Mouse (Mus musculus): ENCODE results near the gene Nme8. TPM values are rescaled to one million over a fixed set of nuclear protein-coding genes. Genes with fewer than 3 reads are reported as not detected.

Nme8 gene
- total RNA-seq, 1 experiment: not detected

GRCm38 (mm10) chr13:19603719-19604118 lies 93.9 kb downstream of the Nme8 start:
- no peak overlapping the region for H3K27ac ChIP-seq (ENCODE audit: insufficient read depth, low read depth, low read length, poor library complexity, severe bottlenecking)
- H3K9ac ChIP-seq (ENCODE audit: insufficient read depth, low read depth, low read length, poor library complexity, severe bottlenecking): no peak overlapping the region
- H3K4me1 ChIP-seq (ENCODE audit: control insufficient read depth in 2 of 2, insufficient read depth in 2 of 2, low read length in 2 of 2, poor library complexity in 1 of 2): no peaks in the 10 kb centered on the region
- no peaks in the 10 kb centered on the region for H3K36me3 ChIP-seq (ENCODE audit: control insufficient read depth, insufficient read depth, low read length, poor library complexity, severe bottlenecking)
- no peak for DNase-seq (ENCODE audit: low read depth, low spot score)
- TF ChIP-seq HCFC1 (IDR thresholded peaks at IDR 0.05; ENCODE audit: borderline replicate concordance, insufficient read depth, low read length) (no peak), ZNF384 (IDR thresholded peaks at IDR 0.05; ENCODE audit: low read depth, low read length) (no peak), CHD2 (IDR thresholded peaks at IDR 0.05; ENCODE audit: low read depth, low read length) (no peak), ZC3H11A (IDR thresholded peaks at IDR 0.05; ENCODE audit: borderline replicate concordance, low read depth, low read length) (no peak), MAFK (IDR thresholded peaks at IDR 0.05; ENCODE audit: insufficient read depth, low read depth, low read length) (no peak)
- in situ Hi-C loops (cut with MboI; ENCODE audit: low sequenced_read_pairs in 2 of 2, unreplicated experiment in 2 of 2): no loop called here
- no peaks in the 10 kb centered on the region for H3K9me3 ChIP-seq (ENCODE audit: control insufficient read depth, insufficient read depth, low read depth, low read length)
- H3K4me3 ChIP-seq (ENCODE audit: insufficient read depth in 1 of 2, low read depth in 1 of 2, low read length in 2 of 2, poor library complexity in 1 of 2, severe bottlenecking in 1 of 2): no peak overlapping the region

GRCm38 (mm10) chr13:19602531-19602930 lies 95.1 kb downstream of the Nme8 start:
- TF ChIP-seq CHD2 (IDR thresholded peaks at IDR 0.05; ENCODE audit: low read depth, low read length) (no peak), ZNF384 (IDR thresholded peaks at IDR 0.05; ENCODE audit: low read depth, low read length) (no peak), MAFK (IDR thresholded peaks at IDR 0.05; ENCODE audit: insufficient read depth, low read depth, low read length) (no peak), ZC3H11A (IDR thresholded peaks at IDR 0.05; ENCODE audit: borderline replicate concordance, low read depth, low read length) (no peak), HCFC1 (IDR thresholded peaks at IDR 0.05; ENCODE audit: borderline replicate concordance, insufficient read depth, low read length) (no peak)
- in situ Hi-C loops (cut with MboI; ENCODE audit: low sequenced_read_pairs in 2 of 2, unreplicated experiment in 2 of 2): no loop called here
- Histone ChIP-seq H3K9me3 (ENCODE audit: control insufficient read depth, insufficient read depth, low read depth, low read length) (no peaks in the 10 kb centered on the region), H3K36me3 (ENCODE audit: control insufficient read depth, insufficient read depth, low read length, poor library complexity, severe bottlenecking) (no peaks in the 10 kb centered on the region), H3K9ac (ENCODE audit: insufficient read depth, low read depth, low read length, poor library complexity, severe bottlenecking) (no peak overlapping the region), H3K4me1 (ENCODE audit: control insufficient read depth in 2 of 2, insufficient read depth in 2 of 2, low read length in 2 of 2, poor library complexity in 1 of 2) (peaks cover 3% of the 10 kb centered on the region in 2 experiments), H3K27ac (ENCODE audit: insufficient read depth, low read depth, low read length, poor library complexity, severe bottlenecking) (no peak overlapping the region), H3K4me3 (ENCODE audit: insufficient read depth in 1 of 2, low read depth in 1 of 2, low read length in 2 of 2, poor library complexity in 1 of 2, severe bottlenecking in 1 of 2) (no peak overlapping the region)
- DNase-seq (ENCODE audit: low read depth, low spot score): no peak

GRCm38 (mm10) chr13:19599242-19599641 lies 98.4 kb downstream of the Nme8 start:
- in situ Hi-C loops (cut with MboI; ENCODE audit: low sequenced_read_pairs in 2 of 2, unreplicated experiment in 2 of 2): no loop called here
- peaks cover 3 to 7% of the 10 kb centered on the region in 2 experiments for H3K4me1 ChIP-seq (ENCODE audit: control insufficient read depth in 2 of 2, insufficient read depth in 2 of 2, low read length in 2 of 2, poor library complexity in 1 of 2)
- TF ChIP-seq HCFC1 (IDR thresholded peaks at IDR 0.05; ENCODE audit: borderline replicate concordance, insufficient read depth, low read length): no peak
- TF ChIP-seq CHD2 (IDR thresholded peaks at IDR 0.05; ENCODE audit: low read depth, low read length): no peak
- TF ChIP-seq ZC3H11A (IDR thresholded peaks at IDR 0.05; ENCODE audit: borderline replicate concordance, low read depth, low read length): no peak
- TF ChIP-seq MAFK (IDR thresholded peaks at IDR 0.05; ENCODE audit: insufficient read depth, low read depth, low read length): no peak
- no peak for TF ChIP-seq ZNF384 (IDR thresholded peaks at IDR 0.05; ENCODE audit: low read depth, low read length)
- no peak for DNase-seq (ENCODE audit: low read depth, low spot score)
- no peaks in the 10 kb centered on the region; the same call in 1 of the 2 replicates for H3K36me3 ChIP-seq (ENCODE audit: control insufficient read depth, insufficient read depth, low read length, poor library complexity, severe bottlenecking)
- no peaks in the 10 kb centered on the region for H3K9me3 ChIP-seq (ENCODE audit: control insufficient read depth, insufficient read depth, low read depth, low read length)
- H3K9ac ChIP-seq (ENCODE audit: insufficient read depth, low read depth, low read length, poor library complexity, severe bottlenecking): no peak overlapping the region
- no peak overlapping the region for H3K4me3 ChIP-seq (ENCODE audit: insufficient read depth in 1 of 2, low read depth in 1 of 2, low read length in 2 of 2, poor library complexity in 1 of 2, severe bottlenecking in 1 of 2)
- no peak overlapping the region for H3K27ac ChIP-seq (ENCODE audit: insufficient read depth, low read depth, low read length, poor library complexity, severe bottlenecking)

GRCm38 (mm10) chr13:19595141-19595540 lies 102.5 kb downstream of the Nme8 start:
- H3K9me3 ChIP-seq (ENCODE audit: control insufficient read depth, insufficient read depth, low read depth, low read length): no peaks in the 10 kb centered on the region
- H3K4me1 ChIP-seq (ENCODE audit: control insufficient read depth in 2 of 2, insufficient read depth in 2 of 2, low read length in 2 of 2, poor library complexity in 1 of 2): peaks cover 5 to 7% of the 10 kb centered on the region in 2 experiments
- TF ChIP-seq ZC3H11A (IDR thresholded peaks at IDR 0.05; ENCODE audit: borderline replicate concordance, low read depth, low read length) (no peak), CHD2 (IDR thresholded peaks at IDR 0.05; ENCODE audit: low read depth, low read length) (no peak), MAFK (IDR thresholded peaks at IDR 0.05; ENCODE audit: insufficient read depth, low read depth, low read length) (no peak), HCFC1 (IDR thresholded peaks at IDR 0.05; ENCODE audit: borderline replicate concordance, insufficient read depth, low read length) (no peak)
- in situ Hi-C loops (cut with MboI; ENCODE audit: low sequenced_read_pairs in 2 of 2, unreplicated experiment in 2 of 2): no loop called here
- DNase-seq (ENCODE audit: low read depth, low spot score): no peak
- no peaks in the 10 kb centered on the region; the same call in 1 of the 2 replicates for H3K36me3 ChIP-seq (ENCODE audit: control insufficient read depth, insufficient read depth, low read length, poor library complexity, severe bottlenecking)
- no peak overlapping the region for H3K9ac ChIP-seq (ENCODE audit: insufficient read depth, low read depth, low read length, poor library complexity, severe bottlenecking)
- H3K27ac ChIP-seq (ENCODE audit: insufficient read depth, low read depth, low read length, poor library complexity, severe bottlenecking): no peak overlapping the region
- H3K4me3 ChIP-seq (ENCODE audit: insufficient read depth in 1 of 2, low read depth in 1 of 2, low read length in 2 of 2, poor library complexity in 1 of 2, severe bottlenecking in 1 of 2): no peak overlapping the region

Other genes with a start within 250 kb of the Nme8 start
- 9.9 and 15.6 TPM in 2 replicates for gene Epdr1, start 77.9 kb downstream of the Nme8 start, total RNA-seq (2012; rRNA removed)
- gene Sfrp4, start 74.7 kb downstream of the Nme8 start, total RNA-seq (2012; rRNA removed): 6.4 and 11.0 TPM in 2 replicates
- gene Gpr141, start 126.5 kb upstream of the Nme8 start, total RNA-seq (2012; rRNA removed): not detected in 2 replicates